Mouse (Mus musculus) MEL (cell line): ENCODE measurements around the gene Tsen54.

Experiments used
- CTCF ChIP-seq, 3 experiments: IDR thresholded peaks in 2 of 3; conservative IDR thresholded peaks in 1 of 3; 2 replicates each; pipeline ENCODE4 v1.5.1; 2011 to 2012; ENCODE audit warnings: low read length in 3 of 3, low read depth in 2 of 3, mild to moderate bottlenecking in 2 of 3, improper control_type of control experiment in 1 of 3, inconsistent platforms in 1 of 3, mixed read lengths in 1 of 3, moderate library complexity in 1 of 3; ENCODE audit not compliant: control insufficient read depth in 1 of 3, insufficient read depth in 1 of 3, poor library complexity in 1 of 3, severe bottlenecking in 1 of 3
- E2F4 ChIP-seq: IDR thresholded peaks from 2 replicates; pipeline ENCODE4 v1.6.1; 2011; ENCODE audit warnings: low read depth, low read length, improper control_type of control experiment, borderline replicate concordance
- GABPA ChIP-seq: IDR thresholded peaks from 2 replicates; pipeline ENCODE4 v1.6.1; 2012; ENCODE audit warnings: low read depth, mild to moderate bottlenecking, inconsistent platforms, low read length, improper control_type of control experiment, moderate library complexity
- GATA1 ChIP-seq: IDR thresholded peaks from 2 replicates; pipeline ENCODE4 v1.6.1; 2011; ENCODE audit warnings: low read depth, low read length, improper control_type of control experiment
- MAX ChIP-seq: IDR thresholded peaks from 2 replicates; pipeline ENCODE4 v1.6.1; 2011; ENCODE audit warnings: low read length, improper control_type of control experiment
- MEF2A ChIP-seq: IDR thresholded peaks from 2 replicates; pipeline ENCODE4 v1.6.1; 2014; ENCODE audit warnings: low read depth, mild to moderate bottlenecking, inconsistent platforms, low read length, improper control_type of control experiment; ENCODE audit not compliant: poor library complexity, insufficient replicate concordance, severe bottlenecking; ENCODE audit errors: extremely low read depth
- MXI1 ChIP-seq: IDR thresholded peaks from 2 replicates; pipeline ENCODE4 v1.6.1; 2011; ENCODE audit warnings: mild to moderate bottlenecking, low read depth, low read length, improper control_type of control experiment
- RAD21 ChIP-seq: IDR thresholded peaks from 2 replicates; pipeline ENCODE4 v1.6.1; 2011; ENCODE audit warnings: mild to moderate bottlenecking, low read depth, low read length, improper control_type of control experiment
- TCF12 ChIP-seq: IDR thresholded peaks from 2 replicates; pipeline ENCODE4 v1.6.1; 2014; ENCODE audit warnings: low read depth, mild to moderate bottlenecking, inconsistent platforms, low read length, improper control_type of control experiment, moderate library complexity
- USF1 ChIP-seq: IDR thresholded peaks from 2 replicates; pipeline ENCODE4 v1.6.1; 2014; ENCODE audit warnings: low read depth, mild to moderate bottlenecking, inconsistent platforms, low read length, improper control_type of control experiment, moderate library complexity
- ZMIZ1 ChIP-seq: IDR thresholded peaks from 2 replicates; pipeline ENCODE4 v1.6.1; 2012; ENCODE audit warnings: low read depth, mild to moderate bottlenecking, inconsistent platforms, low read length, improper control_type of control experiment, moderate library complexity

DNA sequence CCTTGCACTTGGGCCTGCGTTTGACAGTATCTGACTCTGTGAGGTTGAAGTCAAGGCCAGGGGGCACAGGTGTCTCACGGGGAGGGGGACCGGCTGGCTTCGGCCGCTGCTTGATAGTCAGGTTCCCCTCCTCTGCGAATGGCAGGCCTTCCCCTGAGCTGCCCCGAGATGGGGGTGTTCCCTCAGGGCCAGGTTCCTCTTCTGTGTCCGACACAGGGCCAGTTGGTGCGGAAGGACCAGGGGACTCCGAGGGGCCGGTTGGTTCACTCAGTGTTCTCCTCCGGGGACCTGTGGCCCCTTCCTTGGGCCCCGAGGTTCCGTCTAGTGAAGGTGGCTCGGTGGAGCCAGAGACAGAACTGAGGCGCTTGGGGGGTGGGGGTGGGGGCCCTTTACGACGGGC lies 13.5 kb upstream of the Tsen54 start:
- TF ChIP-seq GABPA (no peak), MXI1 (no peak), GATA1 (no peak), MAX (no peak), CTCF (IDR thresholded peaks at IDR 0.05 in 2 of 3, conservative IDR thresholded peaks at IDR 0.05 in 1 of 3; ENCODE audit: control insufficient read depth in 1 of 3, insufficient read depth in 1 of 3, low read depth in 2 of 3, low read length in 3 of 3, poor library complexity in 1 of 3, severe bottlenecking in 1 of 3) (no peak), TCF12 (no peak), USF1 (no peak), RAD21 (no peak), MEF2A (no peak), E2F4 (no peak), ZMIZ1 (no peak)
